Comparison of ENCODE assay signal across 8 mouse cellular contexts in genomic region chr15:79830388-79830787, GRCm38 (mm10). TPM values are rescaled to one million over a fixed set of nuclear protein-coding genes. Genes with fewer than 3 reads are reported as not detected.
DNase-seq lines count a peak whose midpoint lies in the region; TF ChIP-seq lines count a peak whose summit lies in the region.

No protein-coding gene starts in this region.

- H3K4me1 ChIP-seq in lung, adult 2 months (ENCODE audit: control insufficient read depth, insufficient read depth, low read length) = peaks cover 3% of the 10 kb centered on the region; the same call in 1 of the 2 replicates

- peak; percentile 75 for DNase-seq in A20 (ENCODE audit: low read depth, low spot score)
- peak; percentile 61 for DNase-seq in Muller cell, postnatal 12 days (ENCODE audit: inconsistent ontology term)
- peak; percentile 60 to 79 for DNase-seq in cerebellum, postnatal 4 days (ENCODE audit: low spot score in 2 of 2)
- DNase-seq in gastrocnemius, postnatal 4 days (ENCODE audit: low spot score in 2 of 2) = peak; percentile 64 to 75
- DNase-seq in kidney, postnatal 25 days = peak; percentile 79 to 88
- peak; percentile 68 for DNase-seq in lung, adult 2 months
- peak; percentile 60 for DNase-seq in ovary, postnatal 36 days (ENCODE audit: low spot score)
- DNase-seq in thymus, postnatal 36 days = peak; percentile 58 to 67

- 12% methylated on average over 4 of the region's 4 CpGs for WGBS in lung, adult 2 months

- peak; percentile 92 for TF ChIP-seq CTCF in lung, adult 2 months (IDR thresholded peaks at IDR 0.05; ENCODE audit: insufficient read depth, low read length)

- no peak for TF ChIP-seq POLR2A in lung, adult 2 months (IDR thresholded peaks at IDR 0.05; ENCODE audit: borderline replicate concordance, extremely low read depth, low read depth, low read length)

- H3K4me3 ChIP-seq in lung, adult 2 months (replicated peaks; ENCODE audit: extremely low read depth, low read depth, low read length) = no peak overlapping the region

RNA-seq across cellular contexts. Expression of gene Npcd, which starts 3.6 kb away (rescaled TPM):
- 1 to 10 TPM; 1.3 to 1.5 TPM for total RNA-seq in gastrocnemius, postnatal 4 days (2021)
- polyA plus RNA-seq in lung, adult 2 months (2012; rRNA removed) = 0.50 and 1.4 TPM in 2 replicates

RNA-seq across cellular contexts. Expression of gene Cbx6, which starts 4.1 kb away (rescaled TPM):
- total RNA-seq in gastrocnemius, postnatal 4 days (2021) = 10 to 100 TPM; 58.9 to 59.7 TPM
- 87.3 and 94.1 TPM in 2 replicates for polyA plus RNA-seq in lung, adult 2 months (2012; rRNA removed)

RNA-seq across cellular contexts. Expression of gene Nptxr, which starts 25.8 kb away (rescaled TPM):
- 1 to 10 TPM; 7.7 to 8.2 TPM for total RNA-seq in gastrocnemius, postnatal 4 days (2021)
- 3.1 and 3.7 TPM in 2 replicates for polyA plus RNA-seq in lung, adult 2 months (2012; rRNA removed)

RNA-seq across cellular contexts. Expression of gene Dnal4, which starts 52.7 kb away (rescaled TPM):
- total RNA-seq in gastrocnemius, postnatal 4 days (2021) = 10 to 100 TPM; 19.0 to 19.2 TPM
- 51.1 and 51.2 TPM in 2 replicates for polyA plus RNA-seq in lung, adult 2 months (2012; rRNA removed)
